Mouse (Mus musculus): Measurements from ENCODE around the gene Mmp19.

DNA sequence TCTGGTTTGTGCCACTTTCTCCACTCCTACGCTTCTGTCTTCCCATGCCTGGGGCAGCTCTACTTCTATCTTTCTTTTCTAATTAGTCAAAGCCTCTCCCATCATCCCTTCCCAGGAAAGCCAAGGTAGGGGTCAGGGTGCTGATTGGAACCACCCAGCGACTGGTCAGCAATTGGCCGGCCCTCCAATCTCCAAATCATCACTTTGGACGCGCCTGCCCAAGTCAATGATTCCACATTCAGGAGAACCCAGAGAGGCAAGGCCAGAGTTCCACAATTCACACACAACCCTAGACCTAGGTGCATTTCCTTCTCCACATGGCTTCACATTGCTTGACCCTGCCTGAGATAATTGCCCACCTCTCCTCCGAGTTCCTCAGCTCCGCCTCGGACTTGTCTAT is 46.5 kb upstream of the Mmp19 start:
- TF ChIP-seq CTCF (IDR thresholded peaks at IDR 0.05; ENCODE audit: low read depth), result no peak
- TF ChIP-seq EP300 (IDR thresholded peaks at IDR 0.05; ENCODE audit: low read depth), result no peak
